27 mouse cellular contexts compared by ENCODE assay signal in the genomic region with DNA sequence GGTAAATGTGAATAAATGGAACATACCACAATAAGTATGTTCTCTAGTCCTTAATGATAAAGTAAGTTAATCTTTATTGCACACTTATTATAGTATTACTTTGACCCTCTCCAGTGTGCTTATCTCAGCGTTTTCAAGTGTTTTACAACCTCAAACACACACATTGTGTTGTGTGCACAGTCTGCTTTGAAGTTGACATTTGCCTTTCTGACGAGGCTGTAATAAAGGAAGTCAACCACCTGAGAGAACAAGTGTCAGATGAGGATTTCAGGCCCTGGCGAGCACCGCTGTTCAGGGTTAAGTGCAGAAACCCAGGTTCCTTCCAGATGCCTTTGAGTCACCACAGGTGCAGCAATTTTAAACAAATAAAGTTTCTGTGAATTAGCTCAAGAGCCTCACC.
DNase-seq lines count a peak whose midpoint lies in the region; ATAC-seq and TF ChIP-seq lines count a peak whose summit lies in the region.
"Had no signal": no experiment of that assay in that cellular context is flagged by ENCODE, and none has a peak within 500 bp of the region (broad histone marks: within the 10 kb centered on the region; RNA-seq: fewer than 3 reads in every experiment).

No protein-coding gene starts in this region.

- no peaks in the 10 kb centered on the region for H3K4me1 ChIP-seq in intestine, embryonic 14.5 days (replicated peaks; ENCODE audit: control insufficient read depth, insufficient read depth, low read length)
- no peaks in the 10 kb centered on the region for H3K4me1 ChIP-seq in lung, postnatal 0 days (ENCODE audit: insufficient read depth, low read depth, low read length)
- H3K4me1 ChIP-seq: heart, embryonic 12.5 days; hindbrain, embryonic 13.5 days; limb, embryonic 12.5 days had no signal

- ATAC-seq in intestine, embryonic 14.5 days (replicated peaks; ENCODE audit: low FRiP score, low TSS enrichment, low read depth) = peak; percentile 92
- peak; percentile 95 for ATAC-seq in lung, postnatal 0 days
- no peak for ATAC-seq in frontal cortex, adult (ENCODE audit: low TSS enrichment)
- ATAC-seq: activated CD4-positive, CD25-positive, alpha-beta regulatory T cell, adult 4 months; forebrain, embryonic 13.5 days had no signal

- no peak overlapping the region for H3K4me3 ChIP-seq in intestine, embryonic 14.5 days (ENCODE audit: low read depth, low read length)
- no peak overlapping the region for H3K4me3 ChIP-seq in lung, postnatal 0 days (ENCODE audit: low read depth, low read length)
- H3K4me3 ChIP-seq: forebrain, embryonic 13.5 days; gastrocnemius, adult 2 months; heart, embryonic 12.5 days; hindbrain, embryonic 13.5 days; limb, embryonic 12.5 days had no signal

- peak; percentile 40 for TF ChIP-seq EP300 in lung, postnatal 0 days (IDR thresholded peaks at IDR 0.05)

- no peaks in the 10 kb centered on the region for H3K9me3 ChIP-seq in intestine, embryonic 14.5 days (ENCODE audit: control insufficient read depth, low read length)
- H3K9me3 ChIP-seq in lung, postnatal 0 days (ENCODE audit: low read length) = no peaks in the 10 kb centered on the region
- H3K9me3 ChIP-seq: forebrain, embryonic 13.5 days; heart, embryonic 12.5 days; hindbrain, embryonic 13.5 days; limb, embryonic 12.5 days had no signal

- WGBS in intestine, embryonic 14.5 days = 34% methylated on average over 4 of the region's 4 CpGs
- WGBS in lung, postnatal 0 days = 29% methylated on average over 4 of the region's 4 CpGs

- H3K4me2 ChIP-seq in intestine, embryonic 14.5 days (ENCODE audit: low read length) = no peak overlapping the region
- no peak overlapping the region for H3K4me2 ChIP-seq in lung, postnatal 0 days (replicated peaks; ENCODE audit: low read depth, low read length)
- H3K4me2 ChIP-seq: forebrain, embryonic 13.5 days; heart, embryonic 12.5 days; hindbrain, embryonic 13.5 days; limb, embryonic 12.5 days; midbrain, embryonic 11.5 days had no signal

- TF ChIP-seq CTCF in lung, postnatal 0 days (IDR thresholded peaks at IDR 0.05) = no peak

- DNase-seq in intestine, embryonic 14.5 days (ENCODE audit: low spot score) = no peak
- peak; percentile 50 to 65 for DNase-seq in lung, adult 18-20 months
- DNase-seq in lung, postnatal 0 days (ENCODE audit: low spot score) = peak; percentile 83
- peak; percentile 24 to 68 for DNase-seq in lung, postnatal 4 days
- no peak for DNase-seq in frontal cortex, adult 2 months (ENCODE audit: extremely low spot score in 1 of 2, low spot score in 1 of 2)
- no peak for DNase-seq in testis, postnatal 14 days (ENCODE audit: low spot score)
- no peak for DNase-seq in heart, adult 9 months (ENCODE audit: low spot score in 2 of 2)
- DNase-seq: adrenal gland, adult 2 months; cerebellum, adult 8-10 months; cerebellum, postnatal 25 days; gastrocnemius, adult 2 months; gastrocnemius, postnatal 36 days; heart, adult 18-20 months; heart, postnatal 4 days; kidney, adult 2 months; kidney, postnatal 4 days; retina, postnatal 1 day; right cerebral cortex, postnatal 14 days had no signal

- H3K27me3 ChIP-seq in intestine, embryonic 14.5 days (replicated peaks; ENCODE audit: control insufficient read depth, insufficient read depth, low read length) = no peaks in the 10 kb centered on the region
- no peaks in the 10 kb centered on the region for H3K27me3 ChIP-seq in lung, postnatal 0 days (replicated peaks; ENCODE audit: insufficient read depth, low read length)
- H3K27me3 ChIP-seq: CH12.LX; forebrain, embryonic 13.5 days; heart, embryonic 12.5 days; limb, embryonic 12.5 days had no signal

- H3K27ac ChIP-seq in intestine, embryonic 14.5 days (ENCODE audit: low read depth) = no peak overlapping the region
- H3K27ac ChIP-seq in lung, postnatal 0 days (ENCODE audit: low read length) = no peak overlapping the region
- H3K27ac ChIP-seq: forebrain, embryonic 13.5 days; gastrocnemius, adult 2 months; hindbrain, embryonic 13.5 days; kidney, postnatal 0 days; limb, embryonic 12.5 days had no signal

- H3K9ac ChIP-seq in intestine, embryonic 14.5 days (ENCODE audit: low read length) = no peak overlapping the region
- H3K9ac ChIP-seq in lung, postnatal 0 days (replicated peaks; ENCODE audit: low read depth) = no peak overlapping the region
- H3K9ac ChIP-seq: forebrain, embryonic 13.5 days; heart, embryonic 12.5 days; hindbrain, embryonic 13.5 days; limb, embryonic 12.5 days had no signal

- H3K36me3 ChIP-seq in intestine, embryonic 14.5 days (ENCODE audit: control insufficient read depth, insufficient read depth, low read length) = no peaks in the 10 kb centered on the region
- H3K36me3 ChIP-seq in lung, postnatal 0 days (ENCODE audit: insufficient read depth, low read length) = no peaks in the 10 kb centered on the region
- H3K36me3 ChIP-seq: heart, embryonic 12.5 days; hindbrain, embryonic 13.5 days; limb, embryonic 12.5 days had no signal

Comparison
In these comparisons a context has a peak if more than half of its experiments do, and no peak if none do; other contexts are left out.
1. DNase-seq: peak in lung, adult 18-20 months (2 of 2), lung, postnatal 0 days (single experiment) and lung, postnatal 4 days (2 of 2); none in intestine, embryonic 14.5 days (single experiment), frontal cortex, adult 2 months (0 of 2), testis, postnatal 14 days (single experiment) and heart, adult 9 months (0 of 2).